Mouse (Mus musculus) central nervous system, embryonic 18 days (tissue): ENCODE data around the gene Olfr978. TPM values are rescaled to one million over a fixed set of nuclear protein-coding genes. Genes with fewer than 3 reads are reported as not detected.

ENCODE experiments used
- polyA plus RNA-seq: library from polyadenylated mRNA; depleted of rRNA; stranded (reverse); fragments of >200 nt; gene quantifications from 2 replicates; pipeline ENCODE4 v1.2.3, GENCODE M21; 2012; rRNA removed

Olfr978 gene
- not detected in 2 replicates for polyA plus RNA-seq

DNA sequence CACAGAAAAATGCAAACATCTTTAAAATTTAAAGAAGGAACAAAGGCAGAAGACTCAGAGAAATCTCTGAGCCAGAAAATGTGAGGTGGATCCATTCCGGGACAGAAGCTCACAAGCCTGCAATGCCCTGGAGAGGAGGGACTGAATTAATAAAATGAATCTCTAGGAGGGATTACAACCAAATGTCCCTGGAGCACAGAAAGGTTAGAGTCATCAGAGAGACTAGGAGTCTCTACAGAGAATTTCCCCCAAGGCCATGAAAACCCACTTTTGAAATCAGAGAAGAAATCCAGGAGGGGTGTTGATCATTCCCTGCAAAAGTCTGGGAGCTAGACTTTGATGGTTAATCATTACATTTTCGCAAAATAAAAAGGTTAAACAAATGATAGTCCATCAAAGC, at the start of gene Olfr978:
TSS of gene Olfr978 (plus strand) at position 301 of the 400 bp plus-strand sequence.

DNA sequence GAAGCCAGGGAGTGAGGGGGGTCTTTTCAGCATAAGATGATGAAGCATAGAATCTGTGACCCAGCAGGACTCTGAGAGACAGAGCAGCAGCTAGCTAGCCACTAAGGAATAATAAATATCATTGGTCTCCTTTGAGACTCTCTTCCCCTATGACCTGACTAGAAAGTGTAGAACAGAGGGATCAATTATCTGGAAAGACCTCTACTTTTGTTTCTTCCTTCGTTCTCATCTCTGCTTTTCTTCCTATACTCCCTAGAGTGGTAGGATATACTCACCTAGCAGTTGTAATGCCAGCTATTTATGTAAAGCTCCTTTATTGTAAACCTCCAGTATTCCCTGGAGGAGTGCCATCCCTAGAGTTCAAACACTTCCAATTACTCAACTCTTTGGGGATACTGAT, 40.0 kb upstream of the Olfr978 start, which contains the start of gene Olfr975:
TSS of gene Olfr975 (minus strand) at position 101 of the 400 bp plus-strand sequence.

DNA sequence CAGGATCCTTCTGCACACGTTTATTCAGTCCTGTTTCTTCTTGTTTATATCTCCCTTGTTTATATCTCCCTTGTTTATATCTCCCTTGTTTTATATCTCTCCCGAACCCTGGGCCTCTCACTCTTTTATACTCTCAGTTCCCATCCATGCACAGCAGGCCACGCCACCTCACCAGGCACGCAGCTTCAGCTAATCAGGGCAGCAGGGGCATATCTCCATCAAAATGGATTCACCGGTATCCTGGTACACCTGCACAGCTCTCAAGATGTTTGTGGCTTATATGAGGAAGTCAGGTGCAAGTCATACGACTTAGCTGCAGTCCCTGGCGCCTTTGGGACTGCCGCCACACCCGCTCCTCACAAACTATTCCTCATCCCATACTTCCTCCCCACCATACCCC, 30.9 kb upstream of the Olfr978 start, which contains the start of gene Olfr976:
TSS of gene Olfr976 (minus strand) at position 101 of the 400 bp plus-strand sequence.

DNA sequence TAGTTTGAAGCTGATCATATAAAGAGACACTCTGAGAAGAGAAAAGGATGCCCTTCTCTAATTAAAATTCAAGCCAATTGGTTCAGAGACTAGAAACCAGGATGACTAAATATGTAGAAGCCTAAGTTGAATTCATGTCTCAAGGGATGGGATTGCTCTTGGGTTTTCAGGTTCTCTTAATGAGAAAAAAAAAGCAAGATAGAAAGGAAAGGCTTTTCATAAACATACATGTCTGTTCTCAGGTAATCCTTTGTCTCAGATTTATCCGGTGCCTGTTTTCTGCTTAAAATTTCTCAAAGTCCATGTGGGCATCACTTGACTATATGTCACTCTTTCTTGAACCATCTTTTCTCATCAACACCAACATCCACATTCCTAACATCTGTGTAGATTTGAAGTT, 11.5 kb downstream of the Olfr978 start, which contains the start of gene Olfr979:
TSS of gene Olfr979 (minus strand) at position 101 of the 400 bp plus-strand sequence.

DNA sequence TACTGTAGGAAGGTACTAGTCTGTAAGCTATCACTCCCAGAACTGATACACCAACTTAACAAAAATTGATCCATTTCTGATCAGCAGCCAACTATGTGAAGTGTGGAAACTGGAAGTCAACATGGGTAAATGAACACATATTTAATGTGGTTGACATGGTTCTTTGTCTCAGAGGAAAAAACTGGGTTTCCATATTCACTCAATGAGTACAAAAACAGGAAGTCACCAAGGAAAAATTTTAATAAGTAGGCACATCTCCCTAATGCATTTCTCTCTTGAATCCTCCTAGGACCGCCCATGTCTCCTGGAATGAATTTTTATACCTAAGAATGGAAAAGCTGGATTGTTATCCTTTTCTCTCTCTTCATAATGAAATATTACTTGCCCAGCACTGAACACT, 17.6 kb downstream of the Olfr978 start, which contains the start of gene Olfr980:
TSS of gene Olfr980 (minus strand) at position 101 of the 400 bp plus-strand sequence.

DNA sequence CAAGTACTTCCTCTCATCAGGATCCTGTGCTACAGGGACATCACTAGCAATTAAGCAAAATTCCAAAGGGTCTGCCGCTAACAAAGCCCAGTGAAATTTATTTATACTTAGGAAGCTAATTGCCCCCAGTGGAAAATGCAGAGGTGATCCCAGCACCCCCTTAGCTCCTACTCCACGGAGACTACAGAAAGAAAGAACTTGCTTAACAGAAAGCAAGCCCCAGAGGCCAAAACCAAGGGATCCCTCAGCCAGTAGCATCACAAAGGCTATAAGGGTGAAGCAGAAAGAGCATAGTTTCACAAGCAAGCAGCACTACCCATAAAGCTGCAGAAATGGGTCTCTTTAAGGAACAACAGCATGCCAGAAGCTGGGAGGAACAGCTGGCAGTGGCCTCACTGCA, 29.3 kb downstream of the Olfr978 start, which contains the start of gene Olfr981:
TSS of gene Olfr981 (plus strand) at position 301 of the 400 bp plus-strand sequence.

Other genes with a start within 250 kb of the Olfr978 start
- gene Olfr967, start 245.9 kb upstream of the Olfr978 start, polyA plus RNA-seq: not detected in 2 replicates
- gene Olfr968, start 208.9 kb upstream of the Olfr978 start, polyA plus RNA-seq: not detected in 2 replicates
- not detected in 2 replicates for gene Olfr969, start 201.2 kb upstream of the Olfr978 start, polyA plus RNA-seq
- not detected in 2 replicates for gene Olfr970, start 183.3 kb upstream of the Olfr978 start, polyA plus RNA-seq
- gene Olfr971, start 155.2 kb upstream of the Olfr978 start, polyA plus RNA-seq: not detected in 2 replicates
- not detected in 2 replicates for gene Olfr972, start 125.7 kb upstream of the Olfr978 start, polyA plus RNA-seq
- not detected in 2 replicates for gene Olfr229, start 84.8 kb upstream of the Olfr978 start, polyA plus RNA-seq
- gene Olfr974, start 54.6 kb upstream of the Olfr978 start, polyA plus RNA-seq: not detected in 2 replicates
- 0.04 and 0.09 TPM in 2 replicates for gene Olfr975, start 40.1 kb upstream of the Olfr978 start, polyA plus RNA-seq
- not detected in 2 replicates for gene Olfr976, start 31.0 kb upstream of the Olfr978 start, polyA plus RNA-seq
- not detected in 2 replicates for gene Olfr979, start 11.4 kb downstream of the Olfr978 start, polyA plus RNA-seq
- not detected in 2 replicates for gene Olfr980, start 17.5 kb downstream of the Olfr978 start, polyA plus RNA-seq
- gene Olfr981, start 29.4 kb downstream of the Olfr978 start, polyA plus RNA-seq: not detected in 2 replicates
- not detected in 2 replicates for gene Olfr982, start 81.7 kb downstream of the Olfr978 start, polyA plus RNA-seq
- gene Olfr983, start 101.5 kb downstream of the Olfr978 start, polyA plus RNA-seq: not detected in 2 replicates
- gene Olfr984, start 122.1 kb downstream of the Olfr978 start, polyA plus RNA-seq: not detected in 2 replicates
- gene Olfr985, start 138.1 kb downstream of the Olfr978 start, polyA plus RNA-seq: not detected in 2 replicates
- gene Tmem225, start 156.0 kb downstream of the Olfr978 start, polyA plus RNA-seq: not detected in 2 replicates
- gene Olfr986, start 188.8 kb downstream of the Olfr978 start, polyA plus RNA-seq: not detected in 2 replicates
- gene Zfp202, start 200.2 kb downstream of the Olfr978 start, polyA plus RNA-seq: 8.5 and 8.9 TPM in 2 replicates